Mouse (Mus musculus): ENCODE measurements around the gene Rhov. TPM values are rescaled to one million over a fixed set of nuclear protein-coding genes. Genes with fewer than 3 reads are reported as not detected.

Rhov gene
- polyA plus RNA-seq, 1 experiment, result 0.35 TPM

GRCm38 (mm10) chr2:119240819-119241186 is 30.3 kb downstream of the Rhov start:
- Histone ChIP-seq H3K4me2 (ENCODE audit: low read depth) (no peak overlapping the region), H3K27me3 (ENCODE audit: control insufficient read depth, insufficient read depth, insufficient read length) (peaks cover 10% of the 10 kb centered on the region), H3K4me3 (no peak overlapping the region), H3K79me2 (ENCODE audit: control insufficient read depth, insufficient read depth) (no peaks in the 10 kb centered on the region), H3ac (ENCODE audit: control insufficient read depth, insufficient read length) (no peak overlapping the region), H3K36me3 (ENCODE audit: control insufficient read depth, insufficient read depth) (no peaks in the 10 kb centered on the region)
- TF ChIP-seq POLR2A (IDR thresholded peaks at IDR 0.05; ENCODE audit: insufficient read length, low read depth) (no peak), MAX (IDR thresholded peaks at IDR 0.05; ENCODE audit: low read depth) (no peak), MYOD1 (IDR thresholded peaks at IDR 0.05; ENCODE audit: control insufficient read depth in 1 of 3, insufficient read length in 2 of 3, low read depth in 2 of 3) (no peak), SRF (IDR thresholded peaks at IDR 0.05; ENCODE audit: control insufficient read depth, insufficient read length, low read depth) (no peak), MYOG (IDR thresholded peaks at IDR 0.05; ENCODE audit: control insufficient read depth in 1 of 3, insufficient read depth in 1 of 3, insufficient read length in 2 of 3, low read depth in 2 of 3) (no peak), TCF12 (IDR thresholded peaks at IDR 0.05; ENCODE audit: insufficient read depth, poor library complexity, severe bottlenecking) (no peak), REST (IDR thresholded peaks at IDR 0.05; ENCODE audit: insufficient read depth, insufficient read length) (no peak), E2F4 (IDR thresholded peaks at IDR 0.05; ENCODE audit: insufficient read depth) (no peak)

- peaks cover 10% of the 10 kb centered on the region for H3K27me3 ChIP-seq (ENCODE audit: control insufficient read depth, insufficient read depth, insufficient read length)
- no peaks in the 10 kb centered on the region for H3K36me3 ChIP-seq (ENCODE audit: control insufficient read depth, insufficient read depth)
- H3ac ChIP-seq (ENCODE audit: control insufficient read depth, insufficient read length), result no peak overlapping the region
- TF ChIP-seq USF1 (IDR thresholded peaks at IDR 0.05; ENCODE audit: low read depth), result no peak
- TF ChIP-seq POLR2A (IDR thresholded peaks at IDR 0.05; ENCODE audit: insufficient read length, low read depth), result no peak
- no peak for TF ChIP-seq SRF (IDR thresholded peaks at IDR 0.05; ENCODE audit: control insufficient read depth, insufficient read length, low read depth)
- no peak for TF ChIP-seq E2F4 (IDR thresholded peaks at IDR 0.05; ENCODE audit: insufficient read depth)
- TF ChIP-seq POLR2AphosphoS2 (IDR thresholded peaks at IDR 0.05; ENCODE audit: insufficient read length, low read depth), result no peak
- TF ChIP-seq TCF3 (IDR thresholded peaks at IDR 0.05; ENCODE audit: insufficient read length, low read depth), result no peak
- no peak for TF ChIP-seq TCF12 (IDR thresholded peaks at IDR 0.05; ENCODE audit: insufficient read depth, poor library complexity, severe bottlenecking)
- no peak for TF ChIP-seq CEBPB (IDR thresholded peaks at IDR 0.05; ENCODE audit: insufficient read depth, poor library complexity, severe bottlenecking)
- TF ChIP-seq MAX (IDR thresholded peaks at IDR 0.05; ENCODE audit: low read depth), result no peak
- no peak for TF ChIP-seq REST (IDR thresholded peaks at IDR 0.05; ENCODE audit: insufficient read depth, insufficient read length)
- TF ChIP-seq MYOG (IDR thresholded peaks at IDR 0.05; ENCODE audit: control insufficient read depth in 1 of 3, insufficient read depth in 1 of 3, insufficient read length in 2 of 3, low read depth in 2 of 3), result no peak
- TF ChIP-seq MYOD1 (IDR thresholded peaks at IDR 0.05; ENCODE audit: control insufficient read depth in 1 of 3, insufficient read length in 2 of 3, low read depth in 2 of 3), result no peak
- no peak overlapping the region for H3K4me2 ChIP-seq (ENCODE audit: low read depth)
- no peaks in the 10 kb centered on the region for H3K79me2 ChIP-seq (ENCODE audit: control insufficient read depth, insufficient read depth)
- no peak overlapping the region for H3K4me3 ChIP-seq
Measured at GRCm38 (mm10) chr2:119240075-119240818, 30.8 kb downstream of the Rhov start.

GRCm38 (mm10) chr2:119238671-119239070 is 32.4 kb downstream of the Rhov start:
- no peaks in the 10 kb centered on the region for H3K36me3 ChIP-seq (ENCODE audit: control insufficient read depth, insufficient read depth)
- H3ac ChIP-seq (ENCODE audit: control insufficient read depth, insufficient read length), result no peak overlapping the region
- H3K4me2 ChIP-seq (ENCODE audit: low read depth), result no peak overlapping the region
- TF ChIP-seq MYOD1 (IDR thresholded peaks at IDR 0.05; ENCODE audit: control insufficient read depth in 1 of 3, insufficient read length in 2 of 3, low read depth in 2 of 3) (no peak), USF1 (IDR thresholded peaks at IDR 0.05; ENCODE audit: low read depth) (no peak), MAX (IDR thresholded peaks at IDR 0.05; ENCODE audit: low read depth) (no peak), TCF3 (IDR thresholded peaks at IDR 0.05; ENCODE audit: insufficient read length, low read depth) (no peak), SRF (IDR thresholded peaks at IDR 0.05; ENCODE audit: control insufficient read depth, insufficient read length, low read depth) (no peak), POLR2AphosphoS2 (IDR thresholded peaks at IDR 0.05; ENCODE audit: insufficient read length, low read depth) (no peak), POLR2A (IDR thresholded peaks at IDR 0.05; ENCODE audit: insufficient read length, low read depth) (no peak), E2F4 (IDR thresholded peaks at IDR 0.05; ENCODE audit: insufficient read depth) (no peak), MYOG (IDR thresholded peaks at IDR 0.05; ENCODE audit: control insufficient read depth in 1 of 3, insufficient read depth in 1 of 3, insufficient read length in 2 of 3, low read depth in 2 of 3) (no peak), CEBPB (IDR thresholded peaks at IDR 0.05; ENCODE audit: insufficient read depth, poor library complexity, severe bottlenecking) (no peak)
- peaks cover 14% of the 10 kb centered on the region for H3K27me3 ChIP-seq (ENCODE audit: control insufficient read depth, insufficient read depth, insufficient read length)
- no peaks in the 10 kb centered on the region for H3K79me2 ChIP-seq (ENCODE audit: control insufficient read depth, insufficient read depth)
- H3K4me3 ChIP-seq, result no peak overlapping the region

GRCm38 (mm10) chr2:119237871-119238220 is 33.2 kb downstream of the Rhov start:
- TF ChIP-seq MYOD1 (IDR thresholded peaks at IDR 0.05; ENCODE audit: control insufficient read depth in 1 of 3, insufficient read length in 2 of 3, low read depth in 2 of 3), result no peak
- no peak for TF ChIP-seq USF1 (IDR thresholded peaks at IDR 0.05; ENCODE audit: low read depth)
- no peak for TF ChIP-seq POLR2A (IDR thresholded peaks at IDR 0.05; ENCODE audit: insufficient read length, low read depth)
- no peak for TF ChIP-seq POLR2AphosphoS2 (IDR thresholded peaks at IDR 0.05; ENCODE audit: insufficient read length, low read depth)
- TF ChIP-seq E2F4 (IDR thresholded peaks at IDR 0.05; ENCODE audit: insufficient read depth), result no peak
- no peak for TF ChIP-seq REST (IDR thresholded peaks at IDR 0.05; ENCODE audit: insufficient read depth, insufficient read length)
- no peak for TF ChIP-seq MAX (IDR thresholded peaks at IDR 0.05; ENCODE audit: low read depth)
- no peak for TF ChIP-seq CEBPB (IDR thresholded peaks at IDR 0.05; ENCODE audit: insufficient read depth, poor library complexity, severe bottlenecking)
- TF ChIP-seq TCF3 (IDR thresholded peaks at IDR 0.05; ENCODE audit: insufficient read length, low read depth), result no peak
- no peak for TF ChIP-seq SRF (IDR thresholded peaks at IDR 0.05; ENCODE audit: control insufficient read depth, insufficient read length, low read depth)
- no peak for TF ChIP-seq MYOG (IDR thresholded peaks at IDR 0.05; ENCODE audit: control insufficient read depth in 1 of 3, insufficient read depth in 1 of 3, insufficient read length in 2 of 3, low read depth in 2 of 3)
- TF ChIP-seq TCF12 (IDR thresholded peaks at IDR 0.05; ENCODE audit: insufficient read depth, poor library complexity, severe bottlenecking), result no peak
- Histone ChIP-seq H3ac (ENCODE audit: control insufficient read depth, insufficient read length) (no peak overlapping the region), H3K36me3 (ENCODE audit: control insufficient read depth, insufficient read depth) (no peaks in the 10 kb centered on the region), H3K4me3 (no peak overlapping the region), H3K27me3 (ENCODE audit: control insufficient read depth, insufficient read depth, insufficient read length) (peaks cover 14% of the 10 kb centered on the region), H3K79me2 (ENCODE audit: control insufficient read depth, insufficient read depth) (no peaks in the 10 kb centered on the region), H3K4me2 (ENCODE audit: low read depth) (peak overlapping the region; percentile 49)
